ENCODE assay signal across 29 mouse cellular contexts in the genomic region with DNA sequence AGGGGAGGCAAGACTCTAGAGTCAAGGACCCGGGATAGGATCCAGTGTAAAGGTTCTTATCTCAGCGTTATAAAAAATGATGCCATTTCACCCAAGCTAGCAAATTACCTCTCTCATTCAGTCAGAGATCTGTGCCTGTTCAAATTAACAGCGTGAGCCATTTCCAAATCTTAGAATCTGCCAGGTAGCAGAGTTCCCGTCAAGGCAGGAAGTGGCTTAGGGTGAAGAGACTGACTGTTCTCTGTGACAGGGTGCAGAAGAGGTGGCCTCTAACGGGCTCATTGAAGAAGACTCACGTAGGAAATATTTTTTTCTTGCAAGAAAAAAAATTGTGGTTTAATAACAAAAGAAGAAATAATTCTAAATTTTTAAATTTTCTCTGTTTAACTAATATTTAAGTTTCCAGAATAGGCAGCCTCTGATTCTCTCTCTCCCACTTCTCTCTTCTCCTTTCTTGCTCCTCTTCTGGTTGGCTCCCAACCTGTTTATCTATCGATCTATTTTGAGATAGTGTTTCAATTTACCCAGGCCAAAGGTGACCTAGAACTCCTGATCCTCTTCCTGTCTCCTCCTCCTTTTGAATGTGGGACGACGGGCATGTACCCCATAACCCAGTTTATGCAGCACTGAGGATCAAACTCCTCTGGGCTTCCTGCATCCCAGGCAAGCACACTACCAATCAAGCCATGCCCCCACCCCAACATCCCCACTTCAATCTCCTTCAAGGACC. TPM values are rescaled to one million over a fixed set of nuclear protein-coding genes. Genes with fewer than 3 reads are reported as not detected.
A peak's percentile ranks its signal among the peaks of the same experiment; 100 is the strongest.
DNase-seq lines count a peak whose midpoint lies in the region; ATAC-seq and TF ChIP-seq lines count a peak whose summit lies in the region.
"Had no signal": no experiment of that assay in that cellular context is flagged by ENCODE, and none has a peak within 500 bp of the region (broad histone marks: within the 10 kb centered on the region; RNA-seq: fewer than 3 reads in every experiment).

No protein-coding gene starts in this region.

- DNase-seq in induced T-regulatory cell, adult 2 months (ENCODE audit: low read depth) = peak; percentile 73
- DNase-seq in thymus, postnatal 25 days = peak; percentile 37
- DNase-seq in urinary bladder, postnatal 25 days (ENCODE audit: low spot score) = no peak
- no peak for DNase-seq in left cerebral cortex, postnatal 25 days (ENCODE audit: low spot score in 2 of 2)
- DNase-seq in heart, adult 11 months = no peak
- DNase-seq in kidney, postnatal 4 days = no peak
- DNase-seq: adrenal gland, postnatal 25 days; B cell, adult 2 months; cerebellum, adult 18-20 months; cerebellum, postnatal 10 days; forebrain, postnatal 0 days; heart, postnatal 36 days; kidney, adult 2 months; kidney, postnatal 36 days; left cerebral cortex, postnatal 4 days had no signal

- no peaks in the 10 kb centered on the region for H3K27me3 ChIP-seq in small intestine, adult 2 months (ENCODE audit: control insufficient read depth, insufficient read depth, low read length)
- H3K27me3 ChIP-seq: embryonic facial prominence, embryonic 13.5 days; hindbrain, embryonic 13.5 days; liver, embryonic 15.5 days; lung, embryonic 15.5 days; midbrain, embryonic 12.5 days; Patski had no signal

- no peak for TF ChIP-seq POLR2A in small intestine, adult 2 months (IDR thresholded peaks at IDR 0.05; ENCODE audit: low read depth, low read length)

- H3K4me1 ChIP-seq in small intestine, adult 2 months (ENCODE audit: control insufficient read depth, insufficient read depth, insufficient read length, low read length) = no peaks in the 10 kb centered on the region
- H3K4me1 ChIP-seq: hindbrain, embryonic 13.5 days; lung, embryonic 15.5 days had no signal

- intact Hi-C loops in left cerebral cortex, postnatal 25 days (cut with DNase I) = no loop called here

- peak; percentile 86 for ATAC-seq in CD4-positive, CD25-positive, alpha-beta regulatory T cell, adult 4 months
- ATAC-seq: forebrain, postnatal 0 days; Patski had no signal

- H3K36me3 ChIP-seq in small intestine, adult 2 months (ENCODE audit: control insufficient read depth, insufficient read depth, low read length) = no peaks in the 10 kb centered on the region
- H3K36me3 ChIP-seq: embryonic facial prominence, embryonic 13.5 days; forebrain, embryonic 10.5 days; hindbrain, embryonic 13.5 days; liver, embryonic 15.5 days; lung, embryonic 15.5 days; midbrain, embryonic 12.5 days had no signal

- no peak for TF ChIP-seq CTCF in small intestine, adult 2 months (IDR thresholded peaks at IDR 0.05; ENCODE audit: extremely low read depth, insufficient read length, insufficient replicate concordance, low read depth, low read length)

- 0 out of 2 replicates have a peak overlapping the region, but pooled peaks have one; percentile 22 for H3K27ac ChIP-seq in small intestine, adult 2 months (ENCODE audit: insufficient read depth, low read depth, low read length)
- H3K27ac ChIP-seq: embryonic facial prominence, embryonic 13.5 days; forebrain, embryonic 10.5 days; hindbrain, embryonic 13.5 days; liver, embryonic 15.5 days; lung, embryonic 15.5 days; midbrain, embryonic 12.5 days had no signal

- no peak overlapping the region for H3K4me3 ChIP-seq in small intestine, adult 2 months (ENCODE audit: low read depth, low read length)
- H3K4me3 ChIP-seq: embryonic facial prominence, embryonic 13.5 days; forebrain, embryonic 10.5 days; hindbrain, embryonic 13.5 days; liver, embryonic 15.5 days; lung, embryonic 15.5 days; midbrain, embryonic 12.5 days; myocyte had no signal

- 59% methylated on average over 9 of the region's 9 CpGs for WGBS in small intestine, adult 2 months

RNA-seq across cellular contexts. Expression of gene Cysltr2, which starts 3.5 kb away (rescaled TPM):
- 10 to 100 TPM; 24.1 to 33.8 TPM for polyA plus RNA-seq in CD4-positive, CD25-positive, alpha-beta regulatory T cell, adult 4 months (2017; shearing (Covaris generic))
- polyA plus RNA-seq in small intestine, adult 2 months (2012; rRNA removed) = 2.1 and 3.1 TPM in 2 replicates
- 1 to 10 TPM in 1 of 2 experiments, under 1 TPM in 1; 0.71 to 1.8 TPM for total RNA-seq in left cerebral cortex, postnatal 25 days (2021)
- total RNA-seq: gastrocnemius, postnatal 4 days; MEL; midbrain, postnatal 0 days had no signal
- polyA plus RNA-seq: embryonic facial prominence, embryonic 13.5 days; forebrain, embryonic 10.5 days; heart, embryonic 14.5 days; midbrain, embryonic 12.5 days; myocyte; Patski had no signal

Comparison
In these comparisons a context has a peak if more than half of its experiments do, and no peak if none do; other contexts are left out.
1. DNase-seq: peak in induced T-regulatory cell, adult 2 months (single experiment) and thymus, postnatal 25 days (single experiment); none in urinary bladder, postnatal 25 days (single experiment), left cerebral cortex, postnatal 25 days (0 of 2), heart, adult 11 months (single experiment) and kidney, postnatal 4 days (0 of 2).